Mouse (Mus musculus) bone marrow macrophage, adult 2 months (primary cell): Measurements from ENCODE around the gene Prss8.

Source experiments
- CTCF ChIP-seq: IDR thresholded peaks from 2 replicates; pipeline ENCODE4 v1.5.1; 2012; ENCODE audit warnings: low read depth, mild to moderate bottlenecking, low read length, moderate library complexity
- POLR2A ChIP-seq: IDR thresholded peaks from 2 replicates; pipeline ENCODE4 v1.6.1; 2012; ENCODE audit warnings: mild to moderate bottlenecking, low read depth, low read length, borderline replicate concordance

DNA sequence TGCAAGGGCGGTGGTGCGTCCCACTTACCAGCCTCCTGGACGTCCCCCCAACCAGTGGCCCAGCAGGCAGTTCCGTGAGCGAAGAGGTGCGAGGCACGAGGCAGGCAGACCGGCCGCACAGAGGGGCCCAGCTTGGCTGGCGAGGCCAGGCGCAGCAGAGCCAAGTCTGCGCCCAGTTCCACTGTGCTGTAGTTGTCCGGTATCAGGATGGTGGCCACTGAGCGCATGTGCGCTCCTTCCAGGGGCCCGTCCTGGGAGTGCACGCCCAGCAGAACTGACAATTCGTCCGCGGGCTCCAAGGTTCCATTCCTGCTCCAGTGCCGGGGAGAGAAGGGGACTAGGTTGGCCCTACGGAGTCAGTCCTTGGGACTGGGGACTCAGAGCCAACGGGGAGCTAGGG, 14.7 kb upstream of the Prss8 start:
- no peak for TF ChIP-seq CTCF
- TF ChIP-seq POLR2A = no peak
